Mouse (Mus musculus) heart, embryonic 11.5 days (tissue): Measurements from ENCODE around the gene Slbp. TPM values are rescaled to one million over a fixed set of nuclear protein-coding genes. Genes with fewer than 3 reads are reported as not detected.

Source experiments
- ATAC-seq: fragments of 200-750 bp; cut with Nextera tagmentation; replicated peaks from 2 replicates; pipeline ENCODE4 v1.8.0; 2017; ENCODE audit warnings: moderate library complexity; ENCODE audit not compliant: insufficient number of reproducible peaks, low FRiP score, low TSS enrichment
- H3K27ac ChIP-seq: fragments of 300-500 bp; sonication (generic); 2 replicates; pipeline ENCODE4 v1.5.1; 2014; ENCODE audit warnings: mild to moderate bottlenecking, low read depth, low read length
- H3K27me3 ChIP-seq: fragments of 300-500 bp; sonication (generic); 2 replicates; pipeline ENCODE4 v1.6.1; 2014; ENCODE audit warnings: mild to moderate bottlenecking, low read length, mixed read lengths; ENCODE audit not compliant: control insufficient read depth, insufficient read depth
- H3K36me3 ChIP-seq: fragments of 300-500 bp; sonication (generic); 2 replicates; pipeline ENCODE4 v1.6.1; 2014; ENCODE audit warnings: mild to moderate bottlenecking, low read length, moderate library complexity, mixed read lengths; ENCODE audit not compliant: control insufficient read depth, insufficient read depth
- H3K4me1 ChIP-seq: fragments of 300-500 bp; sonication (generic); 2 replicates; pipeline ENCODE4 v1.6.1; 2014; ENCODE audit warnings: low read length; ENCODE audit not compliant: control insufficient read depth, insufficient read depth
- H3K4me2 ChIP-seq: fragments of 300-500 bp; sonication (generic); 2 replicates; pipeline ENCODE4 v1.6.1; 2014; ENCODE audit warnings: mild to moderate bottlenecking, moderate library complexity
- H3K4me3 ChIP-seq: fragments of 300-500 bp; sonication (generic); 2 replicates; pipeline ENCODE4 v1.5.1; 2014; ENCODE audit warnings: low read depth, low read length
- H3K9ac ChIP-seq: fragments of 300-500 bp; sonication (generic); 2 replicates; pipeline ENCODE4 v1.6.1; 2014; ENCODE audit warnings: mild to moderate bottlenecking, low read depth, low read length, moderate library complexity
- H3K9me3 ChIP-seq: fragments of 300-500 bp; sonication (generic); replicated peaks from 2 replicates; pipeline ENCODE4 v1.6.1; 2016; ENCODE audit warnings: low read length; ENCODE audit not compliant: control insufficient read depth
- WGBS: fragments of 180-500 bp; shearing (Covaris S2); extraction: QIAGEN DNeasy Blood & Tissue Kit; methylation state at CpG from one replicate; pipeline ENCODE4 v1.1.7; 2014; ENCODE audit not compliant: insufficient replicate concordance; 5-methylcytosine and 5-hydroxymethylcytosine counted together
- polyA plus RNA-seq: library from polyadenylated mRNA; unstranded; fragments of >200 nt; fragmentation: Nextera tagmentation; extraction: Ambion mirVana; gene quantifications from 2 replicates; pipeline ENCODE4 v1.2.1, GENCODE M21; 2014

The Slbp gene
- polyA plus RNA-seq, 1 experiment from 2014 or later: 162 TPM

GRCm38 (mm10) chr5:33684932-33685331 lies 32.6 kb upstream of the Slbp start:
- peaks cover 29% of the 10 kb centered on the region for H3K4me1 ChIP-seq
- no peak overlapping the region for H3K27ac ChIP-seq
- H3K4me2 ChIP-seq: no peak overlapping the region
- no peaks in the 10 kb centered on the region for H3K9me3 ChIP-seq
- 90% methylated on average over 4 of the region's 4 CpGs for WGBS
- no peak overlapping the region for H3K4me3 ChIP-seq
- no peak for ATAC-seq
- H3K27me3 ChIP-seq: no peaks in the 10 kb centered on the region
- no peak overlapping the region for H3K9ac ChIP-seq
- H3K36me3 ChIP-seq: no peaks in the 10 kb centered on the region

DNA sequence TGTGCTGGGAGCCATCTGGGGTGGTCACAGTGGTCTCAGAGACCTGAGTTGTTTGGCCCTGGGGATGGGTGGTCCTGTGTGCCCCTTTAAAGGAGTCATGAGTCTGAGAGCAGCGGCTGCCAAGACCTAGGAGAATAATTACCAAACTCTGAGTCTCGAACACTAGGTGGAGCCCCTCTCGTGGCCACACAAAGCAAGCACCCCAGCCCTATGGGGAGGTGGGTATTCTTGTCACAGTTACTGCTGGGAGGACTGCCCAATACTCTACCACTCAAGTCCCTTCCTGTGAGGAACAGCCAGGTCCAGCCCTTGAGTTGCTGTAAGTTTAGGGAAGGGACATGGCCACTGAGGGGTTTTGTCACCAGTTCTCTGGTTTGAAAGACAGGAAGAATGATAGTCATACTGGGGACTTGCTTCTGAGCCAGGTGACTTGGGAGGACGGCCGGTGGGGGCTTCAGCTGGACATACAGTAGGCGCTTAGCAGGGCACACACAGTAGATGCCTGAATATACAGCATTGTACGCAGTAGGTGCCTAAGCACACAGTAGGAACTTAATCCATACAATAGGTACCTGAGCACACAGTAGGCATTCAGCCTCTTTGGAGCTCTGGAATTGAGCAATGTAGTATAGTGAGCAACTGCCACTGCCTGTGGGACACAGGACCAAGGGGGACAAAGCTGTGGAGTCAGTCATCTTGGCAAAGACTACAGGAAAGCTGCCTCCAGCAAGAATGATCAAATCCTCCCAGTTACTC lies 31.7 kb upstream of the Slbp start:
- Histone ChIP-seq H3K27ac (no peak overlapping the region), H3K9ac (no peak overlapping the region), H3K4me2 (no peak overlapping the region), H3K4me3 (no peak overlapping the region), H3K36me3 (no peaks in the 10 kb centered on the region), H3K4me1 (peaks cover 23% of the 10 kb centered on the region), H3K27me3 (no peaks in the 10 kb centered on the region), H3K9me3 (no peaks in the 10 kb centered on the region)
- 44% methylated on average over 7 of the region's 7 CpGs for WGBS
- ATAC-seq: no peak

- WGBS: 88% methylated on average over 4 of the region's 4 CpGs
These were observed 30.6 kb upstream of the Slbp start for GRCm38 (mm10) chr5:33682963-33683362.

GRCm38 (mm10) chr5:33681611-33682388 lies 29.4 kb upstream of the Slbp start:
- H3K27ac ChIP-seq: no peak overlapping the region
- no peaks in the 10 kb centered on the region for H3K36me3 ChIP-seq
- no peak overlapping the region for H3K4me3 ChIP-seq
- H3K9me3 ChIP-seq: no peaks in the 10 kb centered on the region
- ATAC-seq: no peak
- peaks cover 12% of the 10 kb centered on the region; the same call in 1 of the 2 replicates for H3K4me1 ChIP-seq
- no peaks in the 10 kb centered on the region for H3K27me3 ChIP-seq
- no peak overlapping the region for H3K4me2 ChIP-seq
- 58% methylated on average over 15 of the region's 15 CpGs for WGBS
- H3K9ac ChIP-seq: no peak overlapping the region

More at GRCm38 (mm10) chr5:33682963-33683362, 30.6 kb upstream of the Slbp start:
- Histone ChIP-seq H3K4me2 (no peak overlapping the region), H3K27ac (no peak overlapping the region), H3K36me3 (no peaks in the 10 kb centered on the region), H3K9me3 (no peaks in the 10 kb centered on the region), H3K4me1 (peaks cover 12% of the 10 kb centered on the region), H3K27me3 (no peaks in the 10 kb centered on the region), H3K9ac (no peak overlapping the region), H3K4me3 (no peak overlapping the region)
- no peak for ATAC-seq

- no peak for ATAC-seq
- Histone ChIP-seq H3K4me1 (0 out of 2 replicates have a peak, but pooled peaks cover 9% of the 10 kb centered on the region), H3K27ac (no peak overlapping the region), H3K36me3 (no peaks in the 10 kb centered on the region), H3K27me3 (no peaks in the 10 kb centered on the region), H3K4me3 (no peak overlapping the region), H3K9me3 (no peaks in the 10 kb centered on the region), H3K9ac (no peak overlapping the region), H3K4me2 (no peak overlapping the region)
- WGBS: 46% methylated on average over 3 of the region's 3 CpGs
These were observed 28.7 kb upstream of the Slbp start for GRCm38 (mm10) chr5:33681044-33681443.

- Histone ChIP-seq H3K4me1 (0 out of 2 replicates have a peak, but pooled peaks cover 13% of the 10 kb centered on the region), H3K4me2 (no peak overlapping the region), H3K27ac (no peak overlapping the region), H3K27me3 (no peaks in the 10 kb centered on the region), H3K36me3 (peaks cover under 1% of the 10 kb centered on the region), H3K9ac (no peak overlapping the region), H3K9me3 (no peaks in the 10 kb centered on the region), H3K4me3 (no peak overlapping the region)
- no peak for ATAC-seq
- WGBS: 81% methylated on average over 5 of the region's 5 CpGs
These were observed 25.9 kb upstream of the Slbp start for GRCm38 (mm10) chr5:33678244-33678643.

DNA sequence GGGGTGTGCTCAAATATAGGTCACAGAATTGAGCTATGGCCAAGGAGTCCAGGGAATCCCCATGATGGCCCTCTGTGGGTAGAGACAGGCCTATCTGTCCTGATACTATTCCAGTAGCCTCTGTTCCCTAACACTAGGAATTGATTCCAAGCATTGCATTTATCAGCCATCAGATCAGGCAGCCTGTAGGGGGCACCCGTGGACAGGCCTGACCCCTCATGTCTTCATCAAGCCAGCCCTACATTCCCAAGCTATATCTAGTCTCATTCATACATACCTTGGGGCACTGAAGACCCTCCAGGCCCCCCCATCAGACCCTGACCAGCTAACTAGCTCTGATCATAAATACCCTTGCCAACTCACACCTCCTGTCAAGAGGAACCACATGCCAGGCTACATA lies 23.6 kb upstream of the Slbp start:
- Histone ChIP-seq H3K4me2 (no peak overlapping the region), H3K36me3 (peaks cover 5% of the 10 kb centered on the region), H3K9me3 (no peaks in the 10 kb centered on the region), H3K27ac (no peak overlapping the region), H3K27me3 (no peaks in the 10 kb centered on the region), H3K4me3 (no peak overlapping the region), H3K9ac (no peak overlapping the region), H3K4me1 (0 out of 2 replicates have a peak, but pooled peaks cover 5% of the 10 kb centered on the region)
- ATAC-seq: no peak
- WGBS: 3% methylated on average over 1 of the region's 1 CpGs

DNA sequence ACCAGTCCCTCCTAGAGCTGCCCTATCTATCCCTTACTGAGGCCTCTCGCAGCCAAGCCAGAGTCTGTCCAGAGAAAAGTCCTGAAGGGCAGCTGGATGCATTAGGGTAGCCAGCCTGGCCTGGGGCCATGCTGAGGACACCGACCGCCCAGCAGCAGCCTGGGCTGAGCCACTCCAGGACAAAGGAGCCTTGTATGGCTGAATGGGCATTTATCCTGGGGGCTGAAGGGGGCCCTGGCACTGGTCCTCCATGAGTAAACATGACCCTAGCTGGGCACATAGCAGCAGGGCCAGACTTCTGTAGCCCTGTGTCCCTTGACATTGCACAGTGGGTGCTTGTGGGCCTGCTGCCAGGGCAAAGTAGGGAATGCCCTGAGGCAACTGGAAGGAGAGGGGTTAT lies 22.1 kb upstream of the Slbp start:
- Histone ChIP-seq H3K9ac (peak overlapping the region; percentile 8; the same call in 1 of the 2 replicates), H3K27me3 (no peaks in the 10 kb centered on the region), H3K9me3 (no peaks in the 10 kb centered on the region), H3K27ac (no peak overlapping the region), H3K4me3 (no peak overlapping the region), H3K36me3 (peaks cover 13% of the 10 kb centered on the region), H3K4me2 (no peak overlapping the region), H3K4me1 (0 out of 2 replicates have a peak, but pooled peaks cover 4% of the 10 kb centered on the region)
- WGBS: 74% methylated on average over 3 of the region's 3 CpGs
- no peak for ATAC-seq
